Mouse (Mus musculus) forebrain, embryonic 16.5 days (tissue): ENCODE results near the gene Slc18a3. TPM values are rescaled to one million over a fixed set of nuclear protein-coding genes. Genes with fewer than 3 reads are reported as not detected.

ENCODE experiments used
- ATAC-seq: fragments of 200-750 bp; cut with Nextera tagmentation; 2 replicates; pipeline ENCODE4 v1.8.0; 2017; ENCODE audit warnings: mild to moderate bottlenecking, moderate library complexity
- H3K27ac ChIP-seq: fragments of 300-500 bp; sonication (generic); 2 replicates; pipeline ENCODE4 v1.5.1; 2014; ENCODE audit warnings: low read length, control low read depth
- H3K27me3 ChIP-seq: fragments of 300-500 bp; sonication (generic); replicated peaks from 2 replicates; pipeline ENCODE4 v1.6.1; 2014; ENCODE audit warnings: low read length; ENCODE audit not compliant: control insufficient read depth, insufficient read depth
- H3K36me3 ChIP-seq: fragments of 300-500 bp; sonication (generic); 2 replicates; pipeline ENCODE4 v1.6.1; 2014; ENCODE audit not compliant: control insufficient read depth, insufficient read depth
- H3K4me1 ChIP-seq: fragments of 300-500 bp; sonication (generic); replicated peaks from 2 replicates; pipeline ENCODE4 v1.6.1; 2014; ENCODE audit warnings: low read length; ENCODE audit not compliant: control insufficient read depth, insufficient read depth
- H3K4me2 ChIP-seq: fragments of 300-500 bp; sonication (generic); 2 replicates; pipeline ENCODE4 v1.6.1; 2014; ENCODE audit warnings: mild to moderate bottlenecking, low read length, control low read depth
- H3K4me3 ChIP-seq: fragments of 300-500 bp; sonication (generic); replicated peaks from 2 replicates; pipeline ENCODE4 v1.5.1; 2014; ENCODE audit warnings: mild to moderate bottlenecking, low read length, control low read depth
- H3K9ac ChIP-seq: fragments of 300-500 bp; sonication (generic); replicated peaks from 2 replicates; pipeline ENCODE4 v1.6.1; 2014; ENCODE audit warnings: low read depth, low read length, control low read depth
- H3K9me3 ChIP-seq: fragments of 300-500 bp; sonication (generic); 2 replicates; pipeline ENCODE4 v1.6.1; 2016; ENCODE audit warnings: low read length; ENCODE audit not compliant: control insufficient read depth
- WGBS: fragments of 180-500 bp; shearing (Covaris S2); extraction: QIAGEN DNeasy Blood & Tissue Kit; methylation state at CpG from one replicate; pipeline ENCODE4 v1.1.7; 2014; 5-methylcytosine and 5-hydroxymethylcytosine counted together
- polyA plus RNA-seq: library from polyadenylated mRNA; unstranded; fragments of >200 nt; fragmentation: Nextera tagmentation; extraction: Ambion mirVana; gene quantifications from 2 replicates; pipeline ENCODE4 v1.2.1, GENCODE M21; 2015

The Slc18a3 gene
- polyA plus RNA-seq, 1 experiment from 2014 or later: 2.6 TPM

GRCm38 (mm10) chr14:32429030-32429602 lies 35.5 kb downstream of the Slc18a3 start:
- Histone ChIP-seq H3K9me3 (no peaks in the 10 kb centered on the region), H3K36me3 (no peaks in the 10 kb centered on the region), H3K4me1 (no peaks in the 10 kb centered on the region; the same call in 1 of the 2 replicates), H3K4me2 (no peak overlapping the region), H3K9ac (no peak overlapping the region), H3K27ac (no peak overlapping the region), H3K27me3 (0 out of 2 replicates have a peak, but pooled peaks cover 4% of the 10 kb centered on the region), H3K4me3 (no peak overlapping the region)
- WGBS: 20% methylated on average over 8 of the region's 8 CpGs
- no peak for ATAC-seq

- no peak overlapping the region for H3K9ac ChIP-seq
- H3K27me3 ChIP-seq: 0 out of 2 replicates have a peak, but pooled peaks cover 4% of the 10 kb centered on the region
- peak; percentile 72 for ATAC-seq
- WGBS: 66% methylated on average over 7 of the region's 7 CpGs
- H3K4me1 ChIP-seq: no peaks in the 10 kb centered on the region; the same call in 1 of the 2 replicates
- no peak overlapping the region for H3K4me3 ChIP-seq
- no peaks in the 10 kb centered on the region for H3K36me3 ChIP-seq
- H3K9me3 ChIP-seq: no peaks in the 10 kb centered on the region
- H3K4me2 ChIP-seq: no peak overlapping the region
- no peak overlapping the region for H3K27ac ChIP-seq
These were observed 40.7 kb downstream of the Slc18a3 start for GRCm38 (mm10) chr14:32423946-32424345.

GRCm38 (mm10) chr14:32418747-32419146 lies 45.9 kb downstream of the Slc18a3 start:
- no peak overlapping the region for H3K27ac ChIP-seq
- no peak overlapping the region for H3K4me3 ChIP-seq
- peaks cover 6% of the 10 kb centered on the region for H3K9me3 ChIP-seq
- no peaks in the 10 kb centered on the region for H3K27me3 ChIP-seq
- no peaks in the 10 kb centered on the region for H3K36me3 ChIP-seq
- H3K9ac ChIP-seq: no peak overlapping the region
- no peak overlapping the region for H3K4me2 ChIP-seq
- WGBS: 84% methylated on average over 11 of the region's 11 CpGs
- no peak for ATAC-seq
- H3K4me1 ChIP-seq: no peaks in the 10 kb centered on the region; the same call in 1 of the 2 replicates

Other genes with a start within 250 kb of the Slc18a3 start
- 25.2 and 29.6 TPM in 2 replicates for gene Ogdhl, start 142.8 kb downstream of the Slc18a3 start, polyA plus RNA-seq
- 0.68 and 0.70 TPM in 2 replicates for gene 1700024G13Rik, start 76.5 kb downstream of the Slc18a3 start, polyA plus RNA-seq
- 0.09 and 0.77 TPM in 2 replicates for gene Chat, start 1.1 kb upstream of the Slc18a3 start, polyA plus RNA-seq
- 31.8 and 36.9 TPM in 2 replicates for gene Ercc6, start 48.7 kb upstream of the Slc18a3 start, polyA plus RNA-seq
- gene Prrxl1, start 134.6 kb upstream of the Slc18a3 start, polyA plus RNA-seq: not detected in 2 replicates
- not detected in 2 replicates for gene 3425401B19Rik, start 220.4 kb upstream of the Slc18a3 start, polyA plus RNA-seq